Mouse (Mus musculus) G1E (cell line): ENCODE measurements around the gene Insc. TPM values are rescaled to one million over a fixed set of nuclear protein-coding genes. Genes with fewer than 3 reads are reported as not detected.

Experiments used
- ATAC-seq: 2 replicates; pipeline ENCODE4 v1.8.0; 2016; ENCODE audit warnings: mild to moderate bottlenecking; ENCODE audit not compliant: insufficient number of reproducible peaks, poor library complexity, low FRiP score, severe bottlenecking; ENCODE audit errors: extremely low read depth
- DNase-seq: peaks from one replicate; pipeline ENCODE4 v3.0.0; 2012; ENCODE audit warnings: low spot score
- H3K27me3 ChIP-seq: 2 replicates; pipeline ENCODE4 v1.6.1; 2012; ENCODE audit warnings: mild to moderate bottlenecking, low read length, inconsistent platforms; ENCODE audit not compliant: insufficient read depth
- H3K36me3 ChIP-seq: replicated peaks from 2 replicates; pipeline ENCODE3; 2012; ENCODE audit warnings: mild to moderate bottlenecking, inconsistent platforms
- H3K4me1 ChIP-seq: 2 replicates; pipeline ENCODE4 v1.6.1; 2012; ENCODE audit warnings: low read depth, low read length, inconsistent platforms, mixed read lengths; ENCODE audit not compliant: insufficient read depth
- H3K4me3 ChIP-seq: 2 replicates; pipeline ENCODE4 v1.5.1; 2012; ENCODE audit warnings: low read depth, mild to moderate bottlenecking, inconsistent platforms, low read length, moderate library complexity, mixed read lengths
- H3K9me3 ChIP-seq: replicated peaks from 2 replicates; pipeline ENCODE4 v1.6.1; 2012; ENCODE audit warnings: inconsistent platforms
- CTCF ChIP-seq: IDR thresholded peaks from 2 replicates; pipeline ENCODE4 v1.5.1; 2012; ENCODE audit warnings: low read depth, low read length, inconsistent platforms, mixed read lengths
- GATA1 ChIP-seq: IDR thresholded peaks from 2 replicates; pipeline ENCODE4 v1.6.1; 2012; ENCODE audit warnings: borderline replicate concordance, low read length, inconsistent platforms, mixed read lengths
- GATA2 ChIP-seq: IDR thresholded peaks from 2 replicates; pipeline ENCODE4 v1.6.1; 2012; ENCODE audit warnings: low read depth, low read length, inconsistent platforms, borderline replicate concordance
- POLR2AphosphoS5 ChIP-seq: IDR thresholded peaks from 2 replicates; pipeline ENCODE4 v1.6.1; 2012; ENCODE audit warnings: low read depth, low read length, inconsistent platforms; ENCODE audit not compliant: insufficient replicate concordance
- TAL1 ChIP-seq: conservative IDR thresholded peaks from 2 replicates; pipeline ENCODE4 v1.6.1; 2012; ENCODE audit warnings: low read depth, low read length, inconsistent platforms, mixed read lengths
- polyA plus RNA-seq: library from polyadenylated mRNA; stranded (reverse); fragments of >175 nt; gene quantifications from 2 replicates; pipeline ENCODE4 v1.2.3, GENCODE M21; 2012
- total RNA-seq, 2 experiments: library from RNA; stranded (forward) in 1 of 2; stranded (reverse) in 1 of 2; fragments of 200-1000 nt in 1 of 2; fragments of >200 nt in 1 of 2; fragmentation: Nextera tagmentation in 1 of 2; gene quantifications; 2 replicates each; pipeline ENCODE4 v1.2.3; 2014 to 2017

Gene Insc
- total and polyA plus RNA-seq, 3 experiments, result not detected

GRCm38 (mm10) chr7:114852387-114852786, 108.9 kb downstream of the Insc start:
- Histone ChIP-seq H3K4me1 (no peaks in the 10 kb centered on the region), H3K27me3 (no peaks in the 10 kb centered on the region), H3K36me3 (no peaks in the 10 kb centered on the region), H3K4me3 (no peak overlapping the region), H3K9me3 (no peaks in the 10 kb centered on the region)
- TF ChIP-seq TAL1 (no peak), CTCF (no peak), GATA1 (no peak), POLR2AphosphoS5 (no peak), GATA2 (no peak)
- no peak for DNase-seq
- no peak for ATAC-seq

- H3K9me3 ChIP-seq, result no peaks in the 10 kb centered on the region
Observed at GRCm38 (mm10) chr7:114854169-114854568, 110.7 kb downstream of the Insc start.

GRCm38 (mm10) chr7:114860858-114861523, 117.5 kb downstream of the Insc start:
- no peaks in the 10 kb centered on the region for H3K36me3 ChIP-seq
- no peak for TF ChIP-seq GATA2
- no peak for TF ChIP-seq POLR2AphosphoS5
- no peak for TF ChIP-seq GATA1
- TF ChIP-seq CTCF, result no peak
- no peak for TF ChIP-seq TAL1
- no peaks in the 10 kb centered on the region for H3K4me1 ChIP-seq
- H3K27me3 ChIP-seq, result no peaks in the 10 kb centered on the region
- no peak for DNase-seq
- H3K4me3 ChIP-seq, result no peak overlapping the region
- no peaks in the 10 kb centered on the region for H3K9me3 ChIP-seq
- no peak for ATAC-seq

More at GRCm38 (mm10) chr7:114854169-114854568, 110.7 kb downstream of the Insc start:
- no peaks in the 10 kb centered on the region for H3K4me1 ChIP-seq
- no peak for DNase-seq
- no peaks in the 10 kb centered on the region for H3K27me3 ChIP-seq
- no peaks in the 10 kb centered on the region for H3K36me3 ChIP-seq
- no peak overlapping the region for H3K4me3 ChIP-seq
- no peak for ATAC-seq
- no peak for TF ChIP-seq GATA2
- TF ChIP-seq POLR2AphosphoS5, result no peak
- TF ChIP-seq CTCF, result no peak
- no peak for TF ChIP-seq GATA1
- TF ChIP-seq TAL1, result no peak

- Histone ChIP-seq H3K4me3 (no peak overlapping the region), H3K4me1 (no peaks in the 10 kb centered on the region), H3K9me3 (no peaks in the 10 kb centered on the region), H3K27me3 (no peaks in the 10 kb centered on the region), H3K36me3 (no peaks in the 10 kb centered on the region)
- no peak for TF ChIP-seq POLR2AphosphoS5
- TF ChIP-seq TAL1, result no peak
- TF ChIP-seq GATA1, result no peak
- TF ChIP-seq GATA2, result no peak
- no peak for TF ChIP-seq CTCF
- ATAC-seq (no peak), DNase-seq (no peak)
Observed at GRCm38 (mm10) chr7:114873315-114874012, 130.0 kb downstream of the Insc start.

GRCm38 (mm10) chr7:114874032-114874441, 130.5 kb downstream of the Insc start:
- Histone ChIP-seq H3K4me1 (no peaks in the 10 kb centered on the region), H3K27me3 (no peaks in the 10 kb centered on the region), H3K36me3 (no peaks in the 10 kb centered on the region), H3K9me3 (no peaks in the 10 kb centered on the region), H3K4me3 (no peak overlapping the region)
- DNase-seq (no peak), ATAC-seq (no peak)
- no peak for TF ChIP-seq GATA1
- TF ChIP-seq TAL1, result no peak
- TF ChIP-seq CTCF, result no peak
- no peak for TF ChIP-seq POLR2AphosphoS5
- TF ChIP-seq GATA2, result no peak

GRCm38 (mm10) chr7:114874579-114874978, 131.1 kb downstream of the Insc start:
- H3K4me3 ChIP-seq, result no peak overlapping the region

More at GRCm38 (mm10) chr7:114874579-114874978, 131.1 kb downstream of the Insc start:
- no peaks in the 10 kb centered on the region for H3K9me3 ChIP-seq
- TF ChIP-seq GATA1 (no peak), POLR2AphosphoS5 (no peak), CTCF (no peak), GATA2 (no peak), TAL1 (no peak)
- DNase-seq, result no peak
- ATAC-seq, result no peak
- no peaks in the 10 kb centered on the region for H3K27me3 ChIP-seq
- H3K36me3 ChIP-seq, result no peaks in the 10 kb centered on the region
- no peaks in the 10 kb centered on the region for H3K4me1 ChIP-seq
